Mouse (Mus musculus) kidney, adult 9 months (tissue): Measurements from ENCODE around the gene Bmp7.

Experiments used
- DNase-seq: peaks from one replicate; pipeline ENCODE4 v3.0.0; 2022

Bmp7 gene

DNA sequence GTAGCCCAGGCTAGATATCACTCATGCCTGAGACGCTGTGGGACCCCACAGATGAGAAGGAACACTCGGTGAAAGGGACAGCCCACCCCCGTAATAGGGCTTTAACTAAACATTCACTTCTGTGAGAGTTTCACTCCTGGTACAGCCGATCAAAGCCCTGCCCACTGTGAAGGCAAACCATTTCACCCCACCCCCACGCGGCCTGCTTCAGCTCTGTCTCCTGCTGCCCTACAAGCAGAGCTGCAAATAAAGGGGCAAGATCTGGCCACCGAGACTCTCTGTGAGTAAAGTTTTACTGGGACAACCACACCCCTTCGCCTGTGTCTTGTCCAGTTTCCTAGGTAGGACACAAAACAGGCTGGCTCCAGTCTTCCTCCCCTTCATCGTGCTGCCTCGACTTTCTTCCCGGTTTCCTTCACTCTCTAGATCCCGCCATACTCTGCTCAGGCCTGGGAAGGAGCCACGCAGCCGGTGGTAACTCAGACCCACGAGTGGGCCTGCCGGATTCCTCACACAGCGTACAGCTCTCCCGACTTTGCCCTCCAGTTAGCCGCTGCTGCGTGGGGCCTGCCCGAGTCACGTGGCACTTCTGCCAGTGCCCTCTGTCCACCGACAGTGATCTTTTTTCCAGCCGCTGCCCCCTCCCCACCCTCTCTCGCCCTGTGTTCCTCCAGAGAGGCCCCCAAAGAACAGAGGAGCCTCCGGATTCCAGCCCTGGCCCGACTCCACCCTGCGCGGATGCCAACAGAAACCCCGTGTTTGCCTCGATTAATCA is 94.4 kb downstream of the Bmp7 start:
- DNase-seq, result no peak

DNA sequence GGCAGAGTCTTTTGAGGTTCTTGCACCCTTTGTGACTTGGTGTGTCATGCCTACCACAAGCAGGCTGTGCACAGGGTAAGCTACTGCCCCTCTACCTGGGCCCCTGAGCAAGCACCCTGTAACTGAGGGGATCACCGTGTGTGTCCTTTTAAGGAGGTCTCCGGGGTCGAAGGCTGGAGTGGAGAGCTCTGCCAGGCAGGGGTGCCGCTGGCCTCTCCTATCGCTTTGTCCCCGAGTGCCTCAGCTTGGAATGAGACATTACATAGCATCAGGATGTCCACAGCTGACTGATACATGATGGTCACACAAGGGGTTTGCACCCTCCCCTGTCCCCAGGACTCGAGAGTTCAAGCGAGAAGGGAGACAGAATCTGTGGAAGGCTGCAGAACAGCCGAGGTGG is 96.2 kb downstream of the Bmp7 start:
- no peak for DNase-seq

DNA sequence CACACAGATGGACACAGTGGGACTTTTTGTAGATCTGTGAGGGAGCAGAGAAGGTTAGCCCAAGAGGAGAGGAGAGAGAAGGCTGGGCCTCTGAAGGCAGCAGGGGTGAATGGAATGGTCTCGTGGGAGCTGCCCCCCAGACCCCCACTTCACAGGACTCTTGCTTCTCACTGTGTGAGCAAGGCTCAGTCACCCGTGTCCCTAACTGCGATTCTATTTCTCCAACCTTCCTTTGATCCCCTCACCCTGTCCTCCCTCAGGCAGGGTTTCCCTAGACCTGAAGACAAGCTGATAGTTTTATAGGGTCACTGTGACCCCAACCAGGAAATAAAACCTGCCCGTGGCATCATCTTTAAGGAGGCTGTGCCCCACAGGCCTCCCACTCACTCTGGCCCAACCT is 97.8 kb downstream of the Bmp7 start:
- DNase-seq, result no peak

DNA sequence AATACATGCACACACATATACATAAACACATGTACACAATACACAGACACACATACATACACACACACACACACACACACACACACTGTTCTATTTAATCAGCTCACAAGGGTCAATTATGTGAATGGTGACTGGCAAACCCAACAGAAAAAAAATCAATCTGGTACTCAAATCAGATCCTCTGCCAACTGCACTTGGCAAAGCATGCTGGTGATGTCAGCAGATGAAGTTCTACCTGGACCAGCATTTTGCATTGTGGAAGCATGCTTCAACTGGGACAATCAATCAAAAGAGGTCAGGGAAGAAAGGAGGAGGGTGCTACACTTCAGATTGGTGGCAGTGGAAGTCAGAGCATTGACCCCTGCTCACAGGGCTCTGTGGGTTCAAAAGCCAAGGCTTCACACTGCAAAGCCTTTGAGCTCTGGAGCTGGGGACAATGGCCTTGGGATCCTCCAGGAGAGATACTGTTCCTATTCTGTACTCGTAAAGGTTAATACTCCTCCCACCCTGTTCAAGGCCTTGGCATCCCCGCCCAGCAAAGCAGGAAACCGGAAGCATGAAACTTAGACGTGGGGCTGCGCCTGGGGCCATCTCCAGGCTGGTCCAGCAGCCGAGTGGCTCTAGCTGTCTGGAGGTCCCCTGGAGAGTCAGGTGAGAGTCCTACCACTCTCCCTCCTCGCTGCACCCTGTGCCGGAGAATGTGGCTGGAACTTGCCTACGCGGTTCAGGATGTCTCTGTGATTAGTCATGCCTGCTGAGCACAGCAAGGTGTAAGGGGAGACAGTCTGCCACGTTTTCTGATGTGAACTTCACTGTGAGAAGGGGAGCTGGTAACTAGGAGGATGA is 99.0 kb downstream of the Bmp7 start:
- no peak for DNase-seq

DNA sequence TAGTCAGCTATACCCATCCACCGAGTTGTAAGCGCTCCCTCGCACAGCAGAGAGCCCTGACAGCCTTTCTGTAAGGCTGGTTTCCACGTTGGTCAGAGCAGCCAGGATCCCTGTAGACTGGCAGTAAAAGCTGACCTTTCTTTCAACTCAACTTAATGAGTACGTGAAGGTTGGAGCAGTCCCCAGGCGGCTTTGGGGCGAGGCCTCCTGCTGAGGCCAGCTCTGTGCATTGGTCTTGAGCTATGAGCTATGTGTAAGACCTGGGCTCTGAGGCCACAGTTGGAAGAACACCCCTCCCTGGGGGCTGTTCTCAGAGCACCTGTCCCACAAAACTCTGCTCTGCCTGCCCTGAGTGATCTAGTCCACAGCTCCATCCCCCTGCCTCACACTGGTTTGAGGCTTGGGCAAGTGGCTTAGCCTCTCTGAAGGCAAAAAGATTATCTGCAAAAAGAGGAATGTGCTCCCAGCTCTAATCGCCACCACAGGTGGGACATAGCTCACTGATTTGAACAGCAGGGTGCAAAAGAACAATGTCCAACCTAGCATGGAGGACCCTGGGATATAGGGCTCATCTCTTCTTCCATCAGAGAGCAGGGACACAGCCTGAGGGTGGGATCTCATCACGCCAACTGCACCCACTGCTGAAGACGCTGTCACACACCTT is 100.7 kb downstream of the Bmp7 start:
- peak; percentile 38 for DNase-seq

DNA sequence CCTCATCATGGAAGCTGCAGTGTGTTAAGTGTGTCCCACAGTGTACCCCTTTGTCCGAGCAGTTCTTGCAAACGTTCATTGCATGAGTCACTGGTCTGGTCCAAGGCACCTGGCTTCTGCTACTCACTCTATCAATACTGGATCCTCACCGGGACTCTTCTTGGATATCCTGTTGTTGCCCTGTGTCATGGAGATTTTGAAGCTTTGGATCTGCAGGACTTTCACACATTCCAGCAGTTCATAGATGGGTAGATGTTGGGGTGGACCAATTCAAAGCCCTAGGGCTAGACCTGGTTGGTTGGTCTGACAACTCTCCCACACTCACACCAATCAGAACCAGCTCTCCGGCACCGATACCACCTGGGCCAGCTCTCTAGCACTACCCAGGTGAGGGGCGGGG is 103.6 kb downstream of the Bmp7 start:
- DNase-seq, result no peak

DNA sequence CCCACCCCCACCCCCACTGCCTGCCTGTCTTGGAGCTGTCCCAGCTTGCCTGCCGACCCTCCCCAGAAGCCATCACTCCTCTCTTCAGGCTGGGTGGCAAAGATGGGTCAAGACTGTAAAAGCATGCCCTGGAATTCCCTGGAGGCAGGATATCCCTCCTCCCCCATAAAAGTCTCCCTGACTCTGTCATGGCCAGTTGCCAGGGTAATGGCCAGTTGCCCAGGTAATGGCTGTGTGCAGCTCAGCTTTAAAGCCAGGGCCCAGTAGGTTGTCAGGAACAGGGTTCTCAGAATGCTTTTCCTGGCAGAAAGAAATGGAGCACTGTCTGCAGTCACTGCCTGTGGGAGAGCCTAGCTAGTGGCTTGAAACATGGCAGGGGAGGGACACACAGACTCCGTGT is 106.9 kb downstream of the Bmp7 start:
- peak; percentile 84 for DNase-seq

DNA sequence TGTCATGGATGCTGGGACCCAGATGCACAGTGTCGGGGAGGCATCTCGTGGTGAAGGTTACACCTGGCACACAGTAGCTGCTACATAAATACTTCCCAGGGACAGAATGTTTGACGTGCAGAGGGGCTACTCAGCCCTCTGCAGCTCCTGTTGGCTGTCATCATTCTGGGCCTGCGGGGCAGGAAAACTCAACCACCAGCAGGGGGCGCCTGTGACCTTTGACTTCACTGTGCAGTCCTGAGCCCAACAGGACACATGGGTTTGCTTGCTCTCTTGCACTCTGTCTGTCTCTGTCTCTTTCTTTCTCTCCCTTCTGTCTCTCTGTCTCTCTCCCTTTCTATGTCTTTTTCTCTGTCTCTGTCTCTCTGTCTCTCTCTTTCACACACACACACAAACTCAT is 108.4 kb downstream of the Bmp7 start:
- peak; percentile 84 for DNase-seq

DNA sequence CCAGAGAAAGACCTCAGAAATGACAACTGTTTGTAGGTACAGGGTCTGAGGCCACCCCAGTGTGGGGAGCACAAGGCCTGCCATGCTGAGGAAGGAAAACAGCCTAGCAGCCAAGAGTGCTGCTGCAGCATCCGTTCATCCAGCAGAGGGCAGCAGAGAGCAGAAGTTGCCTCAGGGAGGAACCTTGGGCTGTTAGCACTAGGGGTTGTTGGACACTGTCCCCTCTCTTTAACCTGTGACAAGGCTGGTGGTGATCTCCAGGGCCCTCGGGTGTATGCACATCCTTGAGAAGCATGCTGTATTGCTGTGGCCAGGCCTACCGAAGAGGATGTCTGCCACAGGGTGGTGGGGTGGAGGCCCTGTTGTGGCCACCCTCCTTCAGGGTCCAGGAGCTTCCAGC is 109.0 kb downstream of the Bmp7 start:
- peak; percentile 84 for DNase-seq

DNA sequence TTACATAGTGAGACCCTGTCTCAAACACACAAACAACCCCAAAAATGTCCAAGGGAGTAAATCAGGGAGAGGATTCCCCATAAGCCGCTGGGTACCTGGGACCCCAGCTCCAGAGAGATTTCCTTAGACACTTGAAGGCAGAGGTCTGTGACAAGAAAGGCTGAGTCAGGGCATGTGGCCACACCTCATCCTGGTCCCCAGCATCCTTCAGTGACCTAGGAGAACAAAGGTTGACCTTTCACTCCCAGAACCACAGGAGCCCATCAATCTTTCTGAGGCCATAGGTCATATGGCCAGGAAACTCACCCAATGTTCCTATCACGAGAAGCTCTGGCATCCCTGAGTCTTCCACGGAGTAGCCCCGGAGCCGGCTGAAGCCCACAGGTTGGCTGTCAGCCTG is 111.9 kb downstream of the Bmp7 start:
- DNase-seq, result no peak

DNA sequence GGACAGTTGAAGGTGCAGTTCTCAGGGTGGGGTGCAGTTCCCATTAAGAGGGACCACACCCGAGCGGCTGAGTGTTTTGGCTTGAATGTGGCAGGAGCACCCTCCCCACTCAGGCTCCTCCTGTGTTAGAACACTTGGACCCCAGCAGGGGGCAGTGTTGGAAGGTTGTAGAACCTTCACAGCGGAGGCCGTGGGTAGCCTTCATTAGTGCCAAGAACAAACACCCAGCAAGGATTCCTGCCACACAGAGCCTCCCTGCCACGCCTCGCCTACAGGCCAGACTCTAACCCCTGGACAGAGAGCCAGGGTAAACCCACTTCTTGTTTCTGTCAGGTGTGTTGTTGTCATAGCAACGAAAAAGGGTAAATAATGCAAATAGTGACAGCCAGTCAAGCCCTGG is 112.6 kb downstream of the Bmp7 start:
- peak; percentile 27 for DNase-seq

DNA sequence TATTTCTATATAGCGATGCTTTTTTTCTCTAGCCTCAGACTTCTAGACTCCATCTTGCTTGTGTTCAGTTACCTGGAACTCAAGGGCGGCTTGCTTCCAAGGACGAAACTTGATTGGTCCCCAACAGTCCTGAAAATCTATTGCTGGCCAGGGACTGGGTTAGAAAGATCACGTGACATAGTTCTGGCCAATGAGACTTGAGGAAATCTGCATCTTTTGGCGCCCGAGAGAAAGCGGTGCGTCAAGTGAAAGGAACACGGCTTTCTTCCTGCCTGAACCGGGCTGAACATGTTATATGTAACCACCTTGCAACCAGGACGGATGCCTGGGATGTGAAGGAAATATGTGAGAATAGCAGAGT is 114.4 kb downstream of the Bmp7 start:
- DNase-seq, result no peak

DNA sequence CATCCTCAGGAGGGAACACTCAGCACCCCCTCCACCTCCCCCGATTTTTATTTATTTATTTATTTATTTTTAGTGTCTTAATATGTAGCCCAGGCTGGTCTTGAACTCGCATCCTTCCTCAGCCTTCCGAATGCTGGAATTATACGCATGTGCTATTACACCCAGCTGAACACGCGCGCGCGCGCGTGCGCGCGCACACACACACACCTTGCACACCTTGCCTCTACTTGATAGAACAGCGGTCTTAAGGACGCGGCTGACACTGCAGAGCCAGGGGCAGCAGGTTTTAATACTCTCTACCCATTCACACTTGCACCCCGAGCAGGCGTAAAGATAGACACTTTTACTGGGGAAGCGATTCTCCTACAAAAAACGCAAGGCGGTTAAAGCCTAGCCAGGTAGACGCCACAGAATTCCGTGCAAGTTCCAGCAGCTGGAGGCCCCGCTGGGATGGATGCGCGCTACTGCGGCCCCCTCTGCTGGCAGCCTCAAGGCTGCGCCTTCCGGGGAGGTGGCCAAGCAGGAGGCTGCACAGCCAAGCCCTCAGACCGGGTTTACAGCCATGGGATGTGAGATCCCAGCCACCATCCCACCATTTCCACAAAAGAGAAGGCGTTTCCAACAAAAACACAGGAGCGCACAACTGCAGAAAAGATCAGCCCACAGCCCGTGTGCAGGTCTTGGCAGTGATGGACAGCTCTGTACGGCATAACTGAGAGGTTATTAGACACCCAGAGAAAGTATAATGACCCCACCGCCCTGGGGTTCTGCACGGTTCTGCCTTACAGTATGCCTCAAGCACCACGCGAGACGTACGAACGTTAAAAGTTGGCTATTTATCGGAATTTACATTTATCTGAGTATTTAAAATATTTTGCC is 115.0 kb downstream of the Bmp7 start:
- DNase-seq, result peak; percentile 37

DNA sequence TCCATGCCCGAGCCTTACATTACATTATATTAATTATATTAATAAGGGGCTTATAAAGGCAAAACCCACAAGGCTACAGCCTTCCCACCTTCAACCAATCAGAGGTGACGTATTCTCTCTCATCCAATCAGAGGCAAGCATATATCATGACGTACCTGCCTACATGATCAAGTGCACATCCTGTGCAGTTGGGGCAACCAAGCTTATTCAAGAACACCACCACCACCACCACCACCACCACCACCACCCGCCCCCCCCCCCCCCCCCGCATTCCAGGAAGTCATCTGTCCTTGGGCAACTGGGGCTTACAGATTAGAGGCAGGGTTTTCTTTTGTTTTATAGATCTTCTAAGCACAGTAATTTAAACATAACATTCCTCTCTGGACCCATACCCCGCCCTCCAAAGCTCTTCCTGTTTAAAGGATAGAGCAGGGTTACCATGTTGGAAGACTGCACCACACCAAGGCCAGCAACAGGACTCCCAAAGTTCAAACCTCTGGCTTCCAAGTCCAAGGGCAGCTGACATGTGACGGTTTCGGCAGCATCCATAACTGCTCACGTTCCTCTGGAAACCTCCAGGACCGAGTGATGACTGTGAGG is 121.4 kb downstream of the Bmp7 start:
- no peak for DNase-seq
